Mouse (Mus musculus): ENCODE measurements around the gene Fuca1.
A peak's percentile ranks its signal among the peaks of the same experiment; 100 is the strongest.
"Not testable (repeated sequence)": the region's sequence is repeated elsewhere in the genome, so short reads cannot be mapped to it uniquely, and the experiment has no call there.

Fuca1 gene

GRCm38 (mm10) chr4:135953179-135953578 is 32.6 kb downstream of the Fuca1 start:
- DNase-seq (ENCODE audit: low spot score in 2 of 2) = no peak

- DNase-seq (ENCODE audit: low spot score in 2 of 2) = peak; percentile 48 to 81
Measured at GRCm38 (mm10) chr4:135954241-135954640, 33.7 kb downstream of the Fuca1 start.

DNA sequence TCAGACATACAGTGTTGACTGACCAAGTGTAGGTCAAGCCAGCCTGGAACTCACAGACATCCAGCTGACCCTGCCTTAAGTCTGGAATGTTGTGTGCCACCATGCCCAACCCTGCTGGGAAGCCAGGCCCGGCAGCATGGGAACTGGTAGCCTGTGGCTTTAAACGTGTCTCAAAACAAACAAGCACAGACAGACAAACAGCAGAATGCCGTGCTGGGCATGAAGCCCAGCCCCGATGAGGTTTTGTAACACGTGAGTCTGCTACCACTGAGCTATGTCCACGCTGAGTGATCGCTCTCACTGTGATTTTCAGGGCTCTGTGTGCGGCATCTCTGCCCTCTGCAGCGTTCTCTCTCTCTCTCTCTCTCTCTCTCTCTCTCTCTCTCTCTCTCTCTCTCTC is 35.4 kb downstream of the Fuca1 start:
- DNase-seq (ENCODE audit: low spot score in 2 of 2) = no peak

DNA sequence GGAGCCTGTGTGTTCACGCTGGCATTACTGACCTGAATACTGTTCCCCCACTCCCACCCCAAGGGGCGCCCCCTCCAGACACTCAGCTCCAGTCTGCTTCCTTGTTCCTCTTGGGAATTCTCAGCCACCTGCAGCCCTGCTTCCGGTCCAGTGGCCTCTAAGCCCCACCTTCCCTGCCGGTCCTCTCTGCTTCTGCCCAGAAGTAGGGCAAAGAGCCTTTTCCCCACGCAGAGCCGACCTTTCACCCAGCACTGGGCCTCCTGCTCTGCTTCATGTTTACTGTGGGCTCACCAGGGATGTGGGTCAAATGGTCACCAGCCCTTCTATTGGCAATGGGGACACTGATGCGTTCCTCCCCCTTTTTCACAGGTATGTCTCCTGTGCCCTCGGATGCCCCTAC is 37.8 kb downstream of the Fuca1 start:
- DNase-seq (ENCODE audit: low spot score in 2 of 2) = no peak

DNA sequence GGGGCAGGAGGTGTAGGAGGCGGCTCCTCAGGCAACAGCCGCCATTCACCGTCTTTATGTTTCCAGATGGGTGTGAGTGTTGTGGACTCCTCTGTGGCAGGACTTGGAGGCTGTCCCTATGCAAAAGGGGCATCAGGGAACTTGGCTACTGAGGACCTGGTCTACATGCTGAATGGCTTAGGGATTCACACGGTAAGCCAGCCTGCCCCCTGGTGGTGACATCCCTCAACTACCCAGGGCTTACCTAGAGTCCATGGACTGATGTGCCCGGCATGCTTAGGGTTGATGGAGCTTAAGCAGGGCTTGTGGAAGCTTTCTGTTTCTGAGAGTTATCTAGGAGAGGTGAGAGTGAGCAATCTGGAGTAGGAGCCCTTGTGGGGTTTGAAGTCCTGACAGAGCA is 40.2 kb downstream of the Fuca1 start:
- peak; percentile 66 to 86 for DNase-seq (ENCODE audit: low spot score in 2 of 2)

DNA sequence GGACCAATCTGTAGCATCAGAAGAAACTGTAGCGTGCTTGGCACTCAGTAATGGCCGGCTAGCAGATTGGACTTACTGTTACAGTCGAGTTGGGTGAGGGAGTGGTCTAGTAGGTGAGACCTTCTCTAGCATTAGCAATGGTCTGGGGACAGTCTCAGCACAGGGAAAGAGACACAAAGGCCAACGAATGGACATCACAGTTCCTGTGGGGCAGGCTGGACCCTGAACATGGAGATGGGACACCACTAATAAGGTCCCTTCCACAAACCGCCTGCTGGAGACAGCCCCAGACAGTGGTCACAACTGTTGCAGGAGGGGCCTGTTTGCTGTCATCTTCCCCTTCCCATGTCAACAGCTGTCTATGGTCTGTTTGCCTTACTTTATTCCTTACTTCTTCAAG is 41.2 kb downstream of the Fuca1 start:
- DNase-seq (ENCODE audit: low spot score in 2 of 2) = no peak

DNA sequence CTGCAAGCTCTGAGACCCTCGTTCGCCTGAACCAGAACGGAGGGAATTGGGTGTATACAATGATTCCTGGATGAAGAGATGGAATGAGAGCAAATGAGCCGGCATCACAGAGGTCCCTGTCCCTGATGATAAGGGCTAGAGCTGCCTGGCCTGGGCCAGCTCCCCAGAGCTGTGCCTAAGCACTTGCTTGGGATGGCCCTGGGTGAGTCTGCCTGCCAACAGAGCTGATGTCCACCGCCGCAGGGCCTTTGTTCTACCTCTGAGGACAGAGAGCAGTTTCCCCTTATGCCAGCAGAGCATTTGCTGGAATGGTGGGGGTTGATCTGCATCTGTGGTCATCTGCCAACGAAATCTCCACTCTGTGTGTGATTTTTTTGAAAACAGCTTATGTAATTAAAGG is 41.7 kb downstream of the Fuca1 start:
- no peak for DNase-seq (ENCODE audit: low spot score in 2 of 2)

- DNase-seq (ENCODE audit: low spot score in 2 of 2) = no peak
Measured at GRCm38 (mm10) chr4:135962946-135963345, 42.4 kb downstream of the Fuca1 start.

DNA sequence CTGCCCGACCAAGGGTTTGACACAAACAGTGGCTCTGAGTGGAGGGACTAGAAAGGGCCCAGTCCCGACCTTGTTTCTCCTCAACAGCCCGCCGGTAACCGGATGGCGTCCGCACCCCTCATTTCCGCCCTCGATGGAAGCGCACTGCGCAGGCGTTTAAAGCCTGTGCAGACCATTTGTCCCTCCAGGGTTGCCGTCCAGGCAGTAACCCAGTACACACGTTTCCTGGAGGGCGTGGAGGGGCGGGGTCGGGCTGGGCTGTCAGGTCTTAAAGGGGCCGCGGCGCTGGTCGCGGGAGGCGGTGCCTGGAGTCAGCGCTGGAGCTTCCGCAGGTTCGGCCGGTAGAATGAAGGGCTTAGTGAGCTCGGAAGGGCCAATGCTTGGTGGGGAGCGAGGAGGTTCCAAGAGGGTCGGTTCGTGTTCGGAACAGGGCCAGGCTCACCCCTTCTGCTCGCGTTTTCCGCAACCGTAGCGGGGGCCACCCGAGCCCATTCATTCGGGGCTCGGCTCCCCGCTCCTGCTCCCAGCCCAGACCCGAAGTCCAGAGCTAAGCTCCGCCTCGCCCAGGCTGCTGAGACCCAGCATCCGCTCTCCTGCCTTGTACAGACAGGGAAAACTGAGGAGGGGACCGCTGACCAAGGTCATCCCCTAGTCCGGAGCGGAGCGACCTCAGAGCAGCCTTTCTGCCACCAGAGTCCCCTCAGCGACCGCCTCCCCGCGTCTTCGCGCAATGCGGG is 43.1 kb downstream of the Fuca1 start, which contains the start of gene Gale:
Gene Gale (plus strand): TSS at position 271 of the 737 bp plus-strand sequence.
- peak; percentile 92 to 93 for DNase-seq (ENCODE audit: low spot score in 2 of 2)

- DNase-seq (ENCODE audit: low spot score in 2 of 2) = peak in 1 of 2 experiments; percentile 30
Measured at GRCm38 (mm10) chr4:135964426-135964825, 43.9 kb downstream of the Fuca1 start.

DNA sequence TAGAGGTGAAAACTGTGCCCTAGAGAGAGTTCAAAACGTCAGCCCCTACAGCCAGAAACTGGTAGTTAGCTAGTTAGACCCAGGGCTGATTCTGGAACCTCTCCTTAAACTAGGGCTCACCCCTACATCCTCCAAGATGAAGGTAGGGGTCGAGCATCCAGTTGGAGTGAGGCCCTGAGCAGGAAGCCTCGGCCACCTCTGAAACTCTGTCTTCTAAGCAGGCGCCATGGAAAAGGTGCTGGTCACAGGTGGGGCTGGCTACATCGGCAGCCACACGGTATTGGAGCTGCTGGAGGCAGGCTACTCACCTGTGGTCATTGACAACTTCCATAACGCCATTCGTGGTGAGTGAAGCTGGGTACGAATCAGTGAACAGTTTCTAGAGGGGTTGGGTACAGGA is 44.6 kb downstream of the Fuca1 start:
- no peak for DNase-seq (ENCODE audit: low spot score in 2 of 2)

DNA sequence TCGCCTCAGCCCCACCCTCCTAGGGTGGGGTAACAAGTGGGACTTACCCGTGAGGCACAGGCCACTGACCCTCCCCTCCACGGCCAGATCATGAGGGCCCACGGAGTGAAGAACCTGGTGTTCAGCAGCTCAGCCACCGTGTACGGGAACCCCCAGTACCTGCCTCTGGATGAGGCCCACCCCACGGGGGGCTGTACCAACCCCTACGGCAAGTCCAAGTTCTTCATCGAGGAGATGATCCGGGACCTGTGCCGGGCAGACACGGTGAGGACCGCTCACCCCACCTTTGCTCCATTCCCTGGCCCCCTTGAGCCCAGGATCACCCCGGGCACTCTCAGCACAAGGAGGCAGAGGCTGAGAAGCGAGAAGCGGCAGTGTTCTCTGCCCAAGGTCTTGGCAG is 45.7 kb downstream of the Fuca1 start:
- DNase-seq (ENCODE audit: low spot score in 2 of 2) = no peak

DNA sequence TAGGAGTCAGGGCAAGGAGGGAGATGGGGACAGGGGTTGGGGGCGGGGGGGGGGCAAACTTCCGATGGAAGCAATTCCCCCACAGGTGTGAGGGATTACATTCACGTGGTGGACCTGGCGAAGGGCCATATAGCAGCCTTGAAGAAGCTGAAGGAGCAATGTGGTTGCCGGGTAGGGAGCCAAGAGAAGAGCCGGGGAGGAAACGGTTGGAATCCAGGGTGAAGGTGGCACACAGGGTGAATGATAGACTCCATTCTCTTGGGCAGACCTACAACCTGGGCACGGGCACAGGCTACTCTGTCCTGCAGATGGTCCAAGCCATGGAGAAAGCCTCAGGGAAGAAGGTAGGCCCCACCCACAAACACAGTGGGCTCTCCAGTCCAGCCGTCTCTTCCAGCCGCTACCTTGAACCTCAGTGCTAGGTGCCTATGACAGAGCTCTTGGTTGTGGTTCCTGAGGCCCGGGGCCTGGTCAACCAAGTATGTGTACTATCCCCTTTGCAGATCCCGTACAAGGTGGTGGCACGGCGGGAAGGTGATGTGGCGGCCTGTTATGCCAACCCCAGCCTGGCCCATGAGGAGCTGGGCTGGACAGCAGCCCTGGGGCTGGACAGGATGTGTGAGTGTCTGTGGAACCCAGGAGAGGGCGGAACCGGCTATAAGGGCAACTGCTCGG is 46.7 kb downstream of the Fuca1 start:
- no peak for DNase-seq (ENCODE audit: low spot score in 2 of 2)

GRCm38 (mm10) chr4:135968271-135968869 is 47.8 kb downstream of the Fuca1 start:
- no peak for DNase-seq (ENCODE audit: low spot score in 2 of 2)

DNA sequence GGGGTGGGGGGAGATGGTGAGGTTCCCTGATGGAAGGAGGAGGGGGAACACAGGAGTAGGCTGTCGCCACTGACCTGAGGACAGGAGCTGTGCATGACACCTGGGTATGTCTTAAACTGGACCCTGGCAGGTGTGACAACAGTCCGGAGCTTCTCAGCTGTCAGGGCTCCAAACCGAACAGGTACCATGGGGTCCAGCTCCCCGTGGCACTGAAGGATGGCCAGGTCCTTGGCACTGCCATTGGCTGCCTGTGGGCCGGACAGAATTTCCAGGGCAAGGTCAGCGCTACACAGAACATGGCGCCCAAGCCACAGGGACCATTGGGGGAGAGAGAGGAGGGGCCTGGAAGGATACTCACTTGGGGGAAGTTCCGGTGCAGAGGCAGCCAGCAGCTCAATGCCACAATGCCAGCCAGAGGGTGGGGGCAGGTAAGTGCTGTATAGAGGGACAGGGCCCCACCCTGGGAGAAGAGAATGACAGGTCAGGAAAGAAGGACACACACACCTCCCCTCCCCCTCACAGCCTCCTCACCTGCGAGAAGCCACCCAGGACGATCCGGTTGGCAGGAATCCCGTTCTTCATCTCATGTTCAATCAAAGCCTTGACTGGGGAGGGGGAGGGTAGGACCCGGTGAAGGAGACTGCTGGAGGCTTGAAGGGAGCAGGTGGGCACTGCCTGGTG is 48.7 kb downstream of the Fuca1 start:
- DNase-seq (ENCODE audit: low spot score in 2 of 2) = no peak

DNA sequence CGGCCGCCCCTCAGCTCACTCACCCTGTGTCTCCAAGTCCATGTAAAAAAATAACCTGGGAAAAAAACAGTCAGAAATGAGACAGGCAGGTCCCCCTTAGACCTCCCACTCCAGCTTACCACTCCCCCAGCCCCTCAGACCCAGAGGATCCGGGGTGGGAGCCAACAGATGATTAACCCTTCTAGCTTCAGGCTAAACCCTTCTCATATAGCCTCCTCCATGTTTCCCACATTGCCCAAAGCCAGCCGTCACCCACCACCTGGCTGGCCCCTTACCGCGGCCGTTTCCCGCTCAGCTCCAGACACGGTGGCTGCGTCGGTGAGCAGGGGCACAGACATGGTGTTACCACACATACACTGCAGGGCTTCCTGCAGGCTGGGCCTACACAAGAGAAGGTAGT is 50.0 kb downstream of the Fuca1 start:
- DNase-seq (ENCODE audit: low spot score in 2 of 2) = no peak

DNA sequence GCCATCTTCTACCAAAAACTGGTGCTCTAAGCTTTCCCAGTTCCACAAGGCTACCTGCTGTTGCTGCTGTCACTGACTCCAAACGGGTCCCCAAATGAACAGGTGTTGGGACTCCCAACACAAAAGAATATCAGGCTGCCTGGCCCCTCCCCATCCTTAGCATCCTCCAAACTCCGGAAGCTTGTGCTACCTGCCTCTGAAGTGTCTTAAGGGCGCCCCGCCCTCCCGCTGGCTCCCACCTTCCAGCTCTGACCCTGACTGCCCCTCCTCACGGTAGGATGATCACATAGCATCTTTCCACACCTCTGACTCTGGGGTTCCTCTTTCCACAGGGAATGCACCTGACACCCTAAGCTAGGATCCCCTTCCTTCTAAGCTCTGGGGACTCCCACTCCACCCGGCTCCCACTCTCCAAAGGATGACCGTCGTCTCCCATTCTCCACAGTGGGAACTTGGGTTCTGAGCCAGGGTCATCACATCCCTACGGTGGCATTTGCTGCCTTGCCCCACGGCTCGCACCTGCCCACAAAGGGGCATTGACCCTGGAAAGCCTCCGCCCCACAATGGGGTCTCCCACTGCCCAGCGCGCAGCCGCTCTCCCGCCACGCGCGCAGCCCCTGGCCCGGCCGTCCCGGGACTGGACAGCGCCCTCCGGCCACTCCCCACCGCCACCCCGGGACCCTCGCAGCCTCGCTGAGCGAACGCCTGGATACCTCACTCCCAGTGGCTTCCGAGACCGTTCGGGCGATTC is 51.4 kb downstream of the Fuca1 start:
- peak; percentile 44 to 46 for DNase-seq (ENCODE audit: low spot score in 2 of 2)

DNA sequence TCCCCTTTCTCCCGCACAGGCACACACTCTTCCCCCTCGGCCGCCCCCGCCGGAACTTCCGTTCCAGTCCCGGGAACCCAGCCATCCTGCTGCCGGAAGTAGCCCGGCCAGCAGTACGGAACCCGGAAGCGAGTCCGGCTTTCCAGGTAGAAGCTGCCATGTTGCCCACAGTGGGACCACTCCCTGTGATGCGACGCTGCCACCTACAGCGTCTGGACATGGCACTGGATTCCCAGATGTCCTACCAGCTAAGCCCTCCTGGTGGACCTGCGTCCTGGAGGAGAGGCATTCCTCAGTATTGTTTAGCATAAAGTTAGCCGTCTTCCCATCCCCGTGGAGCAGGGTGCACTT is 52.0 kb downstream of the Fuca1 start, which contains the start of gene Lypla2:
Gene Lypla2 (minus strand): TSS at position 71 of the 351 bp plus-strand sequence.
- peak; percentile 65 to 72 for DNase-seq (ENCODE audit: low spot score in 2 of 2)

GRCm38 (mm10) chr4:135972911-135973811 is 52.6 kb downstream of the Fuca1 start:
- no peak for DNase-seq (ENCODE audit: low spot score in 2 of 2)

- DNase-seq (ENCODE audit: low spot score in 2 of 2) = no peak
Measured at GRCm38 (mm10) chr4:135976146-135976545, 55.6 kb downstream of the Fuca1 start.

DNA sequence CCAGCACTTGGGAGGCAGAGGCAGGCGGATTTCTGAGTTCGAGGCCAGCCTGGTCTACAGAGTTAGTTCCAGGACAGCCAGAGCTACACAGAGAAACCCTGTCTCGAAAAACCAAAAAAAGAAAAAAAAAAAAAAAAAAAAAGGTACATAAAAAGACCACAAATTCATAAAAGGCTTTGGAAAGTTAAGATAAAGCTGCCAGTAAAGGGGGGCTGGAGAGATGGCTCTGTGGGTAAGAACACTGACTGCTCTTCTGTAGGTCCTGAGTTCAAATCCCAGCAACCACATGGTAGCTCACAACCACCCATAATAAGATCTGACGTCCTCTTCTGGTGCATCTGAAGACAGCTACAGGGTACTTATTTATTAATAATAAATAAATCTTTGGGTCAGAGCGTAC is 59.7 kb downstream of the Fuca1 start:
- not testable (repeated sequence) for DNase-seq (ENCODE audit: low spot score in 2 of 2)

All from thymus, postnatal 10 days (tissue).